Mouse (Mus musculus): ENCODE results near the gene Apbb2.

The Apbb2 gene

GRCm38 (mm10) chr5:66415700-66416543, 202.7 kb downstream of the Apbb2 start:
- DNase-seq (ENCODE audit: low spot score in 2 of 2): no peak

GRCm38 (mm10) chr5:66415033-66415697, 203.4 kb downstream of the Apbb2 start:
- DNase-seq (ENCODE audit: low spot score in 2 of 2): no peak

- no peak for DNase-seq (ENCODE audit: low spot score in 2 of 2)
Observed at GRCm38 (mm10) chr5:66413402-66413801, 205.2 kb downstream of the Apbb2 start.

- DNase-seq (ENCODE audit: low spot score in 2 of 2): no peak
Observed at GRCm38 (mm10) chr5:66412821-66413220, 205.8 kb downstream of the Apbb2 start.

- no peak for DNase-seq (ENCODE audit: low spot score in 2 of 2)
Observed at GRCm38 (mm10) chr5:66408546-66408945, 210.0 kb downstream of the Apbb2 start.

GRCm38 (mm10) chr5:66407948-66408347, 210.6 kb downstream of the Apbb2 start:
- no peak for DNase-seq (ENCODE audit: low spot score in 2 of 2)

GRCm38 (mm10) chr5:66406431-66406830, 212.2 kb downstream of the Apbb2 start:
- DNase-seq (ENCODE audit: low spot score in 2 of 2): no peak

- DNase-seq (ENCODE audit: low spot score in 2 of 2): no peak
Observed at GRCm38 (mm10) chr5:66405731-66406399, 212.7 kb downstream of the Apbb2 start.

GRCm38 (mm10) chr5:66405305-66405704, 213.3 kb downstream of the Apbb2 start:
- no peak for DNase-seq (ENCODE audit: low spot score in 2 of 2)

GRCm38 (mm10) chr5:66400563-66400962, 218.0 kb downstream of the Apbb2 start:
- DNase-seq (ENCODE audit: low spot score in 2 of 2): no peak

- DNase-seq (ENCODE audit: low spot score in 2 of 2): no peak
Observed at GRCm38 (mm10) chr5:66399264-66399620, 219.3 kb downstream of the Apbb2 start.

- DNase-seq (ENCODE audit: low spot score in 2 of 2): no peak
Observed at GRCm38 (mm10) chr5:66398530-66399263, 219.9 kb downstream of the Apbb2 start.

GRCm38 (mm10) chr5:66393767-66394446, 224.7 kb downstream of the Apbb2 start:
- DNase-seq (ENCODE audit: low spot score in 2 of 2): no peak

- DNase-seq (ENCODE audit: low spot score in 2 of 2): no peak
Observed at GRCm38 (mm10) chr5:66392861-66393529, 225.6 kb downstream of the Apbb2 start.

- no peak for DNase-seq (ENCODE audit: low spot score in 2 of 2)
Observed at GRCm38 (mm10) chr5:66391771-66392170, 226.8 kb downstream of the Apbb2 start.

GRCm38 (mm10) chr5:66391299-66391698, 227.3 kb downstream of the Apbb2 start:
- no peak for DNase-seq (ENCODE audit: low spot score in 2 of 2)

- no peak for DNase-seq (ENCODE audit: low spot score in 2 of 2)
Observed at GRCm38 (mm10) chr5:66390567-66390966, 228.0 kb downstream of the Apbb2 start.

- DNase-seq (ENCODE audit: low spot score in 2 of 2): no peak
Observed at GRCm38 (mm10) chr5:66387481-66387880, 231.1 kb downstream of the Apbb2 start.

GRCm38 (mm10) chr5:66385636-66386035, 232.9 kb downstream of the Apbb2 start:
- peak in 1 of 2 experiments; percentile 19 for DNase-seq (ENCODE audit: low spot score in 2 of 2)

GRCm38 (mm10) chr5:66384806-66385446, 233.7 kb downstream of the Apbb2 start:
- no peak for DNase-seq (ENCODE audit: low spot score in 2 of 2)
